Mouse (Mus musculus): ENCODE results near the gene Scyl3.
A peak's percentile ranks its signal among the peaks of the same experiment; 100 is the strongest.

Scyl3 gene

GRCm38 (mm10) chr1:163964008-163964689, 35.2 kb downstream of the Scyl3 start:
- no peak for DNase-seq

GRCm38 (mm10) chr1:163974471-163974870, 45.6 kb downstream of the Scyl3 start:
- DNase-seq, result no peak

DNA sequence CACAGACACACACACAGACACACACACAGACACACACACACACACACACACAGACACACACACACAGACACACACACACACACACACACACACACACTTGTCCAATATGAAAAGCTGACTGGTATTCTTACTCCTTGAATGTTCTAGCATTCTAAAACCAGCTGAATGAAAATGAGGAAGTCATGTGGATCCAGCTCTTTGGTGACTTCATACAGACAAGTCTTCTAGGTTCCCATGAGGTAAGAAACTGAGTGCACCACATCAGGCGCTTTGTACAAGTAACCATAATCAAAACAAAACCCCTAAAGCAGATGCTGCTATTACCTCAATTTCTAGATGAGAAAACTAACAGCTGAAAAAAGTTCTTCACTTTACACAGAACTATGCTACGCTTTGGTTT, 46.2 kb downstream of the Scyl3 start:
- DNase-seq, result no peak

DNA sequence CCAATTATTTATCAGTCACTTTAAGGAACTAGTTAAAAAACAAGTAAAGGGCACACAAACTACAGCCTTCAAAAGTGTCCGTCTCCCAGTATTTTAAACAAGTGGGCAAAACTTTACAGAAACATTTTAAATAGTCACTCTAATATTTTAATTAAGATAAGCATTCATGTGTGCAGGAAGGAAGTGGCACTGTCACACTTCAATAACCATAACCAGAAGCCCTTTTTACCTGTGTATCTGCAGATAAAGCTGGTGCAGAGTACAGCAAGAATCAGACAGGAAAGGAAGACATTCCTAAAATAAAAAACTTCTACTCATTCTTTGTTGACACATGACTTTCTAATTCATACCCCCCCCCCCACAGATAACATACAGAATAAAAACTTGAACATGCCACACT, 47.6 kb downstream of the Scyl3 start:
- DNase-seq, result no peak

GRCm38 (mm10) chr1:163992371-163992770, 63.5 kb downstream of the Scyl3 start:
- no peak for DNase-seq

GRCm38 (mm10) chr1:163994173-163994720, 65.3 kb downstream of the Scyl3 start:
- no peak for DNase-seq

GRCm38 (mm10) chr1:163994721-163995608, 66.1 kb downstream of the Scyl3 start, which contains the start of the genes BC055324 and Mettl18:
TSS of gene BC055324 (minus strand) at chr1:163994796.
TSS of gene Mettl18 (plus strand) at chr1:163994889.
- peak; percentile 91 for DNase-seq

DNA sequence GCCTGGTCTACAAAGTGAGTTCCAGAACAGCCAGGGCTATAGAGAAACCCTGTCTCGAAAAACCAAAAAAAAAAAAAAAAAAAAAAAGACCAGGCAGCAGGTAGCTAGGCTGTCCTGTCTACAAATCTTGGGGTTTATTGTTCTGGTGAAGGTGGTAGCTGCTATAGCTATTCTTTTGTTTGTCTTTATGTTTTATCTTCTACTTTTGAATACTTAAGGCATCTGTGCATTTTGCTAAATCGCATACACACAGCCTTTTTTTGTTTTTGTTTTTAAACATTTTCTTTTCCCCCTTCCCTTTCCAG, 66.7 kb downstream of the Scyl3 start:
- no peak for DNase-seq

DNA sequence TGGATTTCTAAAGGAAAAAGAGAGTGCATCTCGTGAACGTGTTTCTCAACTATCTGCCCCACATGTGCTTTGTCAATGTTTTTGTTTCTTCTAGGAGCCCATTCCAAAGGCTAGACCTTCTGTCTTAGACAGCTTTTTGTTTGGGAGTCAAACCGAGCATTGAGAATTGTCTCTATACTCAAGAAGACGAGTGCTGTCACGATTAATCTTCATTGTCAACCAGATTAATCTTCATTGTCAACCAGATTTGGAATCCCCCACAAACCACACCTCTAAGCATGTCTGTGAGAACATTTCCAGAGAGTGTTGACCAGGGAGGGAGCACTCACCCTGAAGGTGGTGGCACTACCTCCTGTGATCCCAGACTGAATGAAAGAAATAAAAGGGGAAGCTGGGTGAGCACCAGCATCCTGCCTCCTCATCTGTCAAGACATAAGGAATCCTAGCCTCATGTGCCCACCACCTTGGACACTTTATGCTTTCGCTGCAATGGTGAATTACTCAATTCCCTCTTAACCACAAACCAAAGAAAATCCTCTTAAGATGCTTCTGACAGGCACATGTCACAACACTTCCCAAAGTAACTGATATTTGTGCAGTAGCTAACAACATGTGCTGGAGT, 73.0 kb downstream of the Scyl3 start:
- no peak for DNase-seq

DNA sequence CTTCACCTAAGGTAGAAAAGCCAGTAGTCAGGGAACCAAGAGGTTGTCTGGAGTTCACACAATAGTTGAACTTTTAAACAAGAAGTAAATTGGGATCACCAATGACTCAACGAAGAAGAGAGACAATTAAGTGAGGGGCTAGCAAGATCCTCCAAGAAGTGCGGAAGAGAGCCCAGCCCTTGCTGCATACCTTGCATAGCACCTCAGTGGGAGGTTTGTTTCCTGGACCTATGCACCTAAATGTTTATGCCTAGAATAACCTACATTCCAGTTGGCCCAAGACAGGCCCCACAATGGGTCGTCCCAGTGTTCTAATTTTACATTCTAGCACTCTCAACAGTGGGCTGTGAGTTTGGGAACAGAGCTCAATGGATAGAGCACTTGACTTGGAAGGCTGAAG, 75.4 kb downstream of the Scyl3 start:
- no peak for DNase-seq
